Mouse (Mus musculus) ES-Bruce4 (cell line): Measurements from ENCODE around the gene Ikzf3. TPM values are rescaled to one million over a fixed set of nuclear protein-coding genes. Genes with fewer than 3 reads are reported as not detected.

Experiments
- H3K27ac ChIP-seq: 2 replicates; pipeline ENCODE4 v1.5.1; 2012; ENCODE audit warnings: low read length, inconsistent platforms; ENCODE audit not compliant: insufficient read depth
- H3K27me3 ChIP-seq: 2 replicates; pipeline ENCODE4 v1.6.1; 2012; ENCODE audit warnings: mild to moderate bottlenecking, low read length, inconsistent platforms; ENCODE audit not compliant: control insufficient read depth, poor library complexity, insufficient read depth, severe bottlenecking
- H3K36me3 ChIP-seq: 2 replicates; pipeline ENCODE4 v1.6.1; 2012; ENCODE audit warnings: inconsistent platforms, mild to moderate bottlenecking, low read length, moderate library complexity; ENCODE audit not compliant: control insufficient read depth, poor library complexity, insufficient read depth, severe bottlenecking
- H3K4me1 ChIP-seq: one replicate; pipeline ENCODE4 v1.8.1; 2011; ENCODE audit warnings: low read length; ENCODE audit not compliant: control insufficient read depth, insufficient read depth
- H3K4me3 ChIP-seq: 2 replicates; pipeline ENCODE4 v1.5.1; 2011; ENCODE audit warnings: low read depth, mild to moderate bottlenecking, low read length
- H3K9ac ChIP-seq: 2 replicates; pipeline ENCODE4 v1.6.1; 2012; ENCODE audit warnings: low read depth, mild to moderate bottlenecking, inconsistent platforms; ENCODE audit not compliant: poor library complexity, severe bottlenecking
- H3K9me3 ChIP-seq: replicated peaks from 2 replicates; pipeline ENCODE4 v1.6.1; 2012; ENCODE audit warnings: mild to moderate bottlenecking, low read length, inconsistent platforms; ENCODE audit not compliant: control insufficient read depth, poor library complexity, insufficient read depth, severe bottlenecking
- CTCF ChIP-seq: IDR thresholded peaks from one replicate; pipeline ENCODE4 v1.8.1; 2011; ENCODE audit warnings: low read depth, low read length
- EP300 ChIP-seq: IDR thresholded peaks from 2 replicates; pipeline ENCODE4 v1.6.1; 2011; ENCODE audit warnings: low read depth, low read length; ENCODE audit not compliant: insufficient read depth
- POLR2A ChIP-seq: IDR thresholded peaks from one replicate; pipeline ENCODE4 v1.8.1; 2011; ENCODE audit warnings: low read length; ENCODE audit not compliant: insufficient read depth
- polyA plus RNA-seq: library from polyadenylated mRNA; stranded (reverse); fragments of >200 nt; gene quantifications from 2 replicates; pipeline ENCODE4 v1.2.4, GENCODE M21; 2011; ENCODE audit warnings: low read depth; ENCODE audit not compliant: missing spikeins, insufficient read depth, insufficient read length

Ikzf3 gene
- polyA plus RNA-seq, 1 experiment: not detected

GRCm38 (mm10) chr11:98546529-98547307 is 887 bp upstream of the Ikzf3 start:
- no peak overlapping the region for H3K27ac ChIP-seq
- H3K36me3 ChIP-seq: no peaks in the 10 kb centered on the region
- H3K4me3 ChIP-seq: no peak overlapping the region
- H3K4me1 ChIP-seq: no peaks in the 10 kb centered on the region
- H3K9ac ChIP-seq: no peak overlapping the region
- no peaks in the 10 kb centered on the region for H3K9me3 ChIP-seq
- TF ChIP-seq CTCF (no peak), POLR2A (no peak), EP300 (no peak)
- H3K27me3 ChIP-seq: peaks cover 27% of the 10 kb centered on the region

GRCm38 (mm10) chr11:98544890-98545677 is 747 bp downstream of the Ikzf3 start:
- Histone ChIP-seq H3K36me3 (no peaks in the 10 kb centered on the region), H3K27ac (no peak overlapping the region), H3K27me3 (peaks cover 24% of the 10 kb centered on the region), H3K9ac (peak overlapping the region; percentile 71), H3K4me1 (no peaks in the 10 kb centered on the region), H3K9me3 (peaks cover 2% of the 10 kb centered on the region; the same call in 1 of the 2 replicates), H3K4me3 (0 out of 2 replicates have a peak overlapping the region, but pooled peaks have one; percentile 15)
- TF ChIP-seq CTCF: no peak
- TF ChIP-seq EP300: no peak

GRCm38 (mm10) chr11:98543414-98543813 is 2.4 kb downstream of the Ikzf3 start:
- H3K36me3 ChIP-seq: no peaks in the 10 kb centered on the region
- H3K4me3 ChIP-seq: no peak overlapping the region
- TF ChIP-seq EP300 (no peak), POLR2A (no peak), CTCF (no peak)
- peaks cover 19% of the 10 kb centered on the region for H3K27me3 ChIP-seq
- no peaks in the 10 kb centered on the region for H3K4me1 ChIP-seq
- no peak overlapping the region for H3K27ac ChIP-seq
- peaks cover 2% of the 10 kb centered on the region; the same call in 1 of the 2 replicates for H3K9me3 ChIP-seq
- H3K9ac ChIP-seq: no peak overlapping the region

GRCm38 (mm10) chr11:98542553-98542952 is 3.3 kb downstream of the Ikzf3 start:
- TF ChIP-seq EP300 (no peak), POLR2A (no peak), CTCF (no peak)
- Histone ChIP-seq H3K4me3 (no peak overlapping the region), H3K36me3 (no peaks in the 10 kb centered on the region), H3K4me1 (no peaks in the 10 kb centered on the region), H3K27ac (no peak overlapping the region), H3K9me3 (peaks cover 2% of the 10 kb centered on the region; the same call in 1 of the 2 replicates), H3K9ac (no peak overlapping the region), H3K27me3 (peaks cover 19% of the 10 kb centered on the region)

- Histone ChIP-seq H3K36me3 (no peaks in the 10 kb centered on the region), H3K9ac (no peak overlapping the region), H3K27ac (no peak overlapping the region), H3K9me3 (peaks cover 2% of the 10 kb centered on the region; the same call in 1 of the 2 replicates), H3K27me3 (peaks cover 4% of the 10 kb centered on the region), H3K4me3 (no peak overlapping the region), H3K4me1 (no peaks in the 10 kb centered on the region)
- no peak for TF ChIP-seq POLR2A
- TF ChIP-seq CTCF: peak; percentile 52
Observed at GRCm38 (mm10) chr11:98540319-98540718, 5.5 kb downstream of the Ikzf3 start.

- Histone ChIP-seq H3K27ac (no peak overlapping the region), H3K27me3 (peaks cover 2% of the 10 kb centered on the region; the same call in 1 of the 2 replicates), H3K9me3 (peaks cover 2% of the 10 kb centered on the region; the same call in 1 of the 2 replicates), H3K36me3 (no peaks in the 10 kb centered on the region), H3K4me1 (no peaks in the 10 kb centered on the region), H3K4me3 (no peak overlapping the region), H3K9ac (no peak overlapping the region)
- TF ChIP-seq CTCF: no peak
- no peak for TF ChIP-seq POLR2A
- TF ChIP-seq EP300: no peak
Observed at GRCm38 (mm10) chr11:98537480-98538034, 8.3 kb downstream of the Ikzf3 start.
